Mouse (Mus musculus): ENCODE measurements around the gene Plekhh1.
"Not testable (repeated sequence)": the region's sequence is repeated elsewhere in the genome, so short reads cannot be mapped to it uniquely, and the experiment has no call there.

Plekhh1 gene

DNA sequence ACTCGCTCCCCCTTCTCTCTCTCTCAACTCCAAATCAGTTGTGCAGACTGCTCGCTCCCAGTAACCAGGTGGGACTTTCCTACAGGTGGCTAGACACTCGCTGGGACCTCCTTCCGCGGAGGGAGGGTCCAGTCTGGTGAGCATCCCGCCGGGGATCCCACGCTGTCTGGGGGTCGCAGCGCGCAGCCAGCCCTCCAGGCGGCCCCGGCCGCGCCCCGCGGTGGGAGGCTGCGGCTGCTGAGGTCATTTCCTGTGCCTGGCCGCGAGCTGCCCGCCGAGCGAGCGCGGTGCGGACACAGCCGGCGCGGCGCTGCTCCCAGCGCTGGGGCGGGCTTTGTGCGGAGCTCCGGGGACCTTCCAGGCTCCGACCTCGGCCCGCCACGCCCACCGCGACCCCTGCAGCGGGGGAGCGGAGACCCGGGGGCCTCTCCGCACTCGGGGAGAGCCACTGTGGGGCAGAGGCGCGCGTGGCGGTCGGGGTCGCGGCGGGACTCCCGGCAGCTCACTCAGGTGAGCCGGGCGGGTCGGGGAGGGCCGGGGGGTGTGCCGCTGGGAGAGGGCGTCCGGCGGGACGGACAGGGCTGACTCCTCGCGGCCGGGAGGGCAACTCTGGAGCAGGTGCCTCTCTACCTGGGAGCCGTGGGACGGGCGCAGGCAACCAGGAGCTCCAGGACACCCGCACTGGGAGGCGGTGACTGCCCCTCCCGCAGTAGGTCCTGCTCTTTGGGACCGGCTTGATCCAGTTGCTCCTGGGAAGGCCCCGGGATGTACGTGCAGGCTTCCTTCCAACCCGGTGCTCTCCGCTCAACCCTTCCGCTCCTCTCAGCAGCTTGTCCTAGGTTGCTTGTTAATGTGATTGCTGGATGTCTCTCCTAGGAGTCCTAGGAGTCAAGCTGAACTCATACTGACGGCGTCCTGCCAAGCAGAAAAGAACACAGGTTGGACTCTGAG, at the start of gene Plekhh1:
TSS of gene Plekhh1 (plus strand) at position 253 of the 951 bp plus-strand sequence.
- no peak for DNase-seq (ENCODE audit: low read depth)

DNA sequence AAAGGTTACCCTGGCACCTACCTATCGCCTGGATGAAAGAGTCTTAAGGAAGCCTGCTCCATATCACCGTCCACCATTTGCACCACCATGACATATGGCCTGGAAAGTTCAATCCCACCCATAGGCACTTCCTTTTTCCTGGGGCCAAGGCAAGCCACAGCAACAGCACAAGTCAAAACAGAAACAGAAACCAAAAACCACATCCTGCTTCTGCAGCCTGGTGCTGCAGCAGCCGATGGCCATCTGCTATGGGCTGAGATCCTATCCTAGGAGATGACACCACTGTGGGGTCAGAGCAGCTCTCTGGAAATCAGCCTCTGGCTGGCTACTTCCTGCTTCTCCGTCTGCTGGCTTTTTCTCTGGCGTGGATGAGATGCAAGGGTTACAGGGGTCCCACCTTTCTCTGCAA, 48.3 kb upstream of the Plekhh1 start:
- DNase-seq (ENCODE audit: low read depth): no peak

DNA sequence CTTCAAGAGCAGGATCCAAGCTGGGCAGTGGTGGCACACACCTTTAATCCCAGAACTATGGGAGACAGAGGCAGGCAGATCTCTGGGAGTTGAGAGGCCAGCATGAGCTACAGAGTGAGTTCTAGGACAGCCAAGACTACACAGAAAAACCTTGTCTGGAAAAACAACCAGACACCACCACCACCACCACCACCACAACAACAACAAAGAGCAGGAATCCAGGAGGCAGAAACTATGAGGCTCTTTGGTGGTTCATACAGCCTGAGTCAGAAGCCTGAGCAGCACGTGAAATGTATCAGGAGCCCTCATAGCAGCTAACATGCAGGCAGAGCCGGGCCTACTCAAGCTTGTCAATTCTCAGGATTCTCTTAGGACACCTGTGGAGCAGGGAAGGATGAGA, 47.8 kb upstream of the Plekhh1 start:
- no peak for DNase-seq (ENCODE audit: low read depth)

DNA sequence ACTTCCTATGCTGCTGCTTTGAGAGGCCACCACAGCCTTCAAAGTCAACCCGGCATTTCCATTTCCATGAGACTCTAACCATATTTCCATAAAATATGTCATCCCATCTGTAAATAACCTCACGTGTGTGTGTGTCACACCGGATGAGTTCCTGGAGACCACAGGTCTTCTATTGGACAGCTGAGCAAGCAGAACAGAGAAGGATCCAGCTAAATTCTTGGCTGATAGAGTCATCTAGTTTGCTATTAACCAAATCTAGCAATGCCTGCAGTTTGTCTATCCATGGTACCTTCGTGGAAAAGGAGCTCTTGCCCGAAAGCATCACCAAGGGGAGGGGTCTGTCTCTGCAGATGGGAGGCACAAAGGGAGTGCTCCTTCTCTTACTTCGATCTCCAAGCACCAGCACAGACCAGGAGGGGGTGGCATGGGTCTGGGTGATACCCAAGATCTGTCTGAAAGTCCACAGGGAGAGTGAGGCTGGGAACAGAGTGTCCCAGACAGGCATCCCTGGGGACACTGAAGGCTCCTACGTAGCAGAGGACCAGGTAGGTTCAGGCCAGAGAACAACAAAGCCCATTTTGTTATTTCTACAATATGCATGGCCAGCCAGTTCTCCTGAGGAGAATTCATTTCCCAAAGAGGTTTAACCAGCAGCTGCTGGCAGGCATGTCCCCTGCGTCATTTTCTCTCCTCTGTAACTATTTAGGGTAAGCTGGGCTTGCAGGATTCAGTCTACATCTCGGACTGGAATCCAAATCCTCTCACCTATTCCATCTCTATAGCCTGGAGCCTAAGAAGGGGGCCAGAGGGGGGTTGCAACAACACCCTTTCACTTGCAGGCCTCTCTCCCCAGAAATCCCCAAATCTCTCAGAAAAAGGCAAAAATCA, 46.8 kb upstream of the Plekhh1 start:
- no peak for DNase-seq (ENCODE audit: low read depth)

DNA sequence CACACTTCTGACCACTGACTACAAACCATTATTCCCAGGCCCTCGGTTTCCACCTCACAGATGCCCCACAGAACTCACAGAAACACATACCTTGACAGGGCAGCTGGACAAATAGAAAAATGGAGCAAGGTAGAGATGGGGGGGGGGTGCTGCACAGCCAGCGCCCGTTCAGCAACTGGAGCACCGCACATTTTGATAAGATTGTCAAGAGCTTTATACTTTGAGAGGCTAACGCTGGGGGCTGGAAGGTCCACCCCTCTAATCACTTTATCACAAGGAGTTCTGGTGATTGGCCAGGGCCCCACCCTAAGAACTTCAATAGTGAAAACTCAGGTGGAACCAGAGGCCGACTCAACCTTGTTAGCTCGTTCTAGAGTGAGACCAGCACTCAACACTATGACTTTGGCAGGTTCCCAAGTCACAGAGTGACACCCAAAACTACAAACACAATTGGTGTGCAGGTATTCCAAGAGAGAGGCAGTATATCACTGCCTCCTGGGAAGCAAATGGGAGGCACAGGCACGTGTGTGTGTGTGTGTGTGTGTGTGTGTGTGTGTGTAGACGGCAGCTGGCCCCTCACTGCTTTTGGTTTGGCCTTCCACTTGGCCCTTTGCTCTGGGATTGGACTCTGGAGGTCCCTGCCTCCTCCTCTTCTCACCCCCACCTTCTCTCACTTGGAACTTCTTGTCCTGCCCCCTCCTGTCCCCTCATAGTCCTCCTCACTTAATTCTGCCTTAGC, 45.5 kb upstream of the Plekhh1 start:
- DNase-seq (ENCODE audit: low read depth): no peak

DNA sequence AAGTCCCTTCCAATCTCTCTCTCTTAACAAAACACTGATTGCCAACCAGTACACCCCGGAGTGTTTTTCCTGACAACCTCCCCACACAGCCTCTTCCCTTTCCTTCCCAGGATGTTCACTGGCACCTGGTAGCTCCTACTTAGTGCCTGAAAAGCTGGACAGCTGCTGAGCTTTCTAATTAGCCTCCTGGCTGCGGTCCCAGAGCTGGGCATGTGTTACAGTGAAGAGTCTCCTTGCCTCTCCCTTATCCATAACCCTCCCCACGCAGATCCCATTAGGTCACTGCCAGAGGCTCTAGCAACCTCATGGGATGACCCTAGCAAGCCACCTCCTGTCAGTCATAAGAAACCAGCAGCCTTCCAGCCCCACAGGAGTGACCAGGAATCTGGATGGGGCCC, 44.9 kb upstream of the Plekhh1 start:
- DNase-seq (ENCODE audit: low read depth): no peak

DNA sequence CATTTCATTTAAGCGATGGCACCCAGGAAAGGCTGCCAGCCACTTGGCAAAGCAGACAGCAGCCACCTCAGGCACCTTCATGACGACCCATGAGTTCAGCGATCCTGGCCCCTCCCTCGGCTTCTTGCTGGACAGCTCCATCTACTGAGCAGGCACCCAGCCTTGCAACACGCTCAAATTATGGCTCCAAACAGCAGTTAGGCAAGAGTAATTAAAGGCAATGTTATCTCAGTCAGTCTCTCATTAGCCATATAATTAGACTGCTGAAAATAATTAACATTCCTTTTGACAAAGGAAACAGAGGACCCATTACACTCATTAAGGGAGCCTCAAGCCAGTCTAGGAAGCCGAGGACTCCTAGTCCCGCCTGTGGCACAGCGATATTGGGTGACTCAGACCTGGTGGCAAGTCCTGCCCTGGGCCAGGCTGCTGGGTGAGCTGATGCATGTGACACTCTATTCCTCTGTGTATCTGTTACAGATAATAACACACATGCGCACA, 41.3 kb upstream of the Plekhh1 start:
- no peak for DNase-seq (ENCODE audit: low read depth)

DNA sequence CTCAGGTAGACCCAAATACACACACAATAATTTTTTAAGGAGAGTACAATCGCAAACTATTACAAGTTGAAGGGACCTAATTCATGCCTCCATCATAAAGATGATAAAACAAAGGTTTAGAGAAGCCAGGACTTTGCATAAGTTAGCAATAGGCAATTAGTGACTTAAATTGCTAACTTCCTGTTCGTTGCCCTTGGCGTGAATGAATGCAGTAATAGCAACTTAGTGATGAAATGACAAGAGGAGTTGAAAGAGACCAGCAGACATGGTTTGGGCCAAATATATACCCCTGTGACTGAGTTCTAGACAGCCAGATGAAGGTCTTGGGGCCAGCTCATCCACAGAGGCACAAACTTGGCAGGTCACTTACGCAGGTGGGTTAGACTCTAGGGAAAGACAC, 32.7 kb upstream of the Plekhh1 start:
- DNase-seq (ENCODE audit: low read depth): no peak

DNA sequence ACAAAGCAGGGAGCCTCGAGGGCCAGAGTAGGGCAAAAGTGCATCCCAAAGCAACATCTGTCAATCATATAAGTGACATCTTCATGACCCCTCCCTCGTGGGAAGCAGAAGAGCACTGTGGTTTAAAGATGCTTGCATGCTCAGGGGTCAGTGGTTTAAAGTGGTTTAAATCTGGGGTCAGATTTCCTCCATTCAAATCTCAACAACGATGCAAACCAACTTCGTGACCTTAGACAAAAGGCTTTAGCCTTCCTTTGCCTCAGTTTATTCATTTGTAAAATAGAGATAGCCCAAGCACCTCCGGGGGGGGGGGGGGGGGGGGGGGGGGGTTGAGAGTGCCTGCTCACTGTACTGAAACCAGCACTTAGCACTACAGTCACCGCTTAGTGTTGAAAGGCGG, 32.3 kb upstream of the Plekhh1 start:
- no peak for DNase-seq (ENCODE audit: low read depth)

DNA sequence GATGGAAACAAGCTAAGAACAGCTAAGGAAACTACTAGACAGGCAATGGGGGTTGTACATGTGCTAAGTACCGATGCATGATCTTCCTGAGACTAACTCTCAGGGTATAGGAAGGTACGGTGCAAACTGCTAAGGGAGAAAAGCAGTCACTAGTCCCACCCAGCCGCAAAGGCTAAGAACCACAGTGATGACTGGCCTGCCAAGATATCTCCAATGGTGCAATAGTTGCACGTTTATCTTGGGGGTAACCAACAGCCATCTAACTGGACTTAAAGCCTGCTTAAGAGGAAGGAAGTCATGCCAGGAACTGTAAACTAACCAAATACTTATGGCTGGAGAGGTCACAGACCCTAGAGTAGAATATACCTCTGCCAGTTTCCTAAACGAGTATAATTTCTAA, 26.6 kb upstream of the Plekhh1 start:
- DNase-seq (ENCODE audit: low read depth): no peak

DNA sequence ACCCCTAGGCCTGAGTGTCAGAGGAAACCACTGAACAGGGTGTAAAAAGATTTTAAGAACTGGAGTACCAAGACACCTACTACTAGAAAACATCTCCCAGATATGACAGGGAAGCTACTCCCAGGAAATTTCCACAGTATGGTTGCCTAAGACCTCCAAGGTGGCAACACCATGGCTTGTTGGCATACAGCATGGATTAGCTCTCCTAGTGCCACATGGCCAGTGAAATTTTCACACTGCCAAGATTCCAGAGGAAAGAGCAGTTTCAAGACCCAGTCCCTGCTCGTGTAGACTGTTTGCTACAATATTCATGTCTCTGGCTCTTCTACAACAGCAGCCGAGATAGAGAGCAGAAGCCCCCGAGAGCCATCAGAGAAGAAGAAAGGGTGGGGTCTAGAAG, 26.0 kb upstream of the Plekhh1 start:
- no peak for DNase-seq (ENCODE audit: low read depth)

DNA sequence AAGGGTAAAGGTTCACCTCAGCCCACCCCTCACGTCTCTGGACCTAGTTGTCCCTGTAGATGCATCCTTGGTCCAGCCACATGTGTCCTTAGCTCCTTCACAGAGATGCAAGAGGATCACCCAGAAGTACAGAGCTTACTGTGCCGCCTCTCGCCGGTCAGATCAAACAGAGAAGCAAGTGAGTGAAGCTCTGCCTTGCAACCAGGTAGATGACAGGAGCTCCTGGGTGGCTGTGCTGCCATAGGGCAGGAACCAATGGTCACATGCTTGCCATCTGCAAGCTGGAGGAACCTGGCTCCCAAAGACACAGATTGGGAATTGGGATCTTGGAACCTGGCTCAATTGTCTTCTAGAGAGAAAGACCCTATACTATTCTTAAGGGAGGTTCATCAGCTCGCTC, 23.5 kb upstream of the Plekhh1 start:
- no peak for DNase-seq (ENCODE audit: low read depth)

DNA sequence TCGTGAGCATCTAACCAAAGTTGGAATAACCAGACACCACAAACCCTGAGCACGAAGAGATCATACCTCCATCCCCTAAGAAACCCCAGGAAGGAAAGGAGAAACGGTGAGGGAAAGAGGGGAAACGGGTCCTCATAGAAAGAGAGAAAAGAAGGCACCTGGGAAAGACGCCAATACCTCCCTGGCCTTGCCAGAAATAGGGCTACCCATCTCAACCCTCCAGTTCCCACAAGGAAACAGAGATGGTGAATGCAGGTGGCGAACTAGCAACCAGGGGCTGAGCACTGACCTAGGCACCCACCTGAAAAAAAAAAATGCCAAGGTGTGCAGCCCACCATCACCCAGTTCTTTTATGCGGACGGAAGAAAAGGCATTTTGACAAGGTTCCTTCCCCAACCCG, 22.9 kb upstream of the Plekhh1 start:
- DNase-seq (ENCODE audit: low read depth): no peak

DNA sequence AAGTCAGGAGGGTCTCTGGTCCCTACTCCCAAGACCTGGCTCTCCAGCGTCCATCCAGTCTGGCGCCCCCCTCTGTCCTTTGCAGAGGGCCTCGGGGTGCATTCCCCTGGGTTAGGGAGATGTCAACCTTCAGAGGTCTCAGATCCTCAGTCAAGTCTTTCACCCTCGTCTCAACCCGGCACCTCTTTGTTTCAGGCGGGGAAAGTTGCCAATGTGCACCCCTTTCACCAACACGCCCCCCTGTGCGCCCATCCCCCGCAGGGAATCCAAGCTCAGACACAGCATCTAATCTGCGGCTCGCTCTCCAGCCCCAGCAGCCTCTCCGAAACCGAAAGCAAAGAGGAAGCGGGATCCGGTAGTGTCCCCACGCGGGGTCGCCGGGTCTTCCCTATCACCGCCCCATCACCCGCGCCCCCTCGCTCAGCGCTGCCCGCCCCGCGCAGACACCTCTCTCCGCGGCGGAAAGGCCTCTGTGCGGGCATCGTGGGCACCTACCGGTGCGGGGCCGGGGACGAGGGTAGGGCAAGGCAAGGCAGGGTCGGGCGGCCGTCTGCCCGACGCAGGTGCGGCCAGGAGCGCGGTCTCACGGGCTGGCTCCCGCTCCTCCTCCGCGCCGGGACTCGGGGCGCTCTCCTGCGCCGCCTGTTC, 22.4 kb upstream of the Plekhh1 start:
- no peak for DNase-seq (ENCODE audit: low read depth)

DNA sequence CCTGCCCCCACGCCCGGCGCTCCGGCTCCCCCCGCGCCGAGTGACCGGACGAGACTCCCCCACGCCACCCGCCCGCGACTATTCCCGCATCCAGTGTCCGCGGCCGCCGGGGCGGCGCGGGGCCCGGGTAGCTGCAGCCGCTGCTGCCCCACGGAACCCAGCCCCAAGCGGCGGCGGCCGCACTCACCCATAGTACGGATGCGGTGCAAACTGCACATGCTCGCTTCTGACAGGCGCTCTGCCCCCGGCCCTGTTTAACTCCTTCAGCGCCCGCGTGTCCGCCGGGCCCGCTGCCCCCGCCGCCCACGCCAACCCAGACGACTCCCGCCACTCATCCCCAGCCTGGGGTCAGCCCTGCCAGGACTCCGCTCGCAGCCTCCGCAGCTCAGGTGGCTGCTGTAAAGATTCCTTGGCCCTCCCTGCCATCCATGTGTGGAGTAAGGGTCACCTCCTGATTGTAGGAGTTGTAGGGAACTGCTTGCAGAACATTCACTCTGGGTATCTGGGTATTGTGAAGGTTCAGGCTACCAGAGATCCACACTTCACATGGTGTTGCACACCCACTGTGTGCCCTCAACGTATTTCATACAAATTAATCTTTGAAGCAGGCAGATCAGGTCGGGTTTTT, 21.7 kb upstream of the Plekhh1 start, which contains the start of gene Tmem229b:
TSS of gene Tmem229b (minus strand) at position 502 of the 628 bp plus-strand sequence.
- no peak for DNase-seq (ENCODE audit: low read depth)

DNA sequence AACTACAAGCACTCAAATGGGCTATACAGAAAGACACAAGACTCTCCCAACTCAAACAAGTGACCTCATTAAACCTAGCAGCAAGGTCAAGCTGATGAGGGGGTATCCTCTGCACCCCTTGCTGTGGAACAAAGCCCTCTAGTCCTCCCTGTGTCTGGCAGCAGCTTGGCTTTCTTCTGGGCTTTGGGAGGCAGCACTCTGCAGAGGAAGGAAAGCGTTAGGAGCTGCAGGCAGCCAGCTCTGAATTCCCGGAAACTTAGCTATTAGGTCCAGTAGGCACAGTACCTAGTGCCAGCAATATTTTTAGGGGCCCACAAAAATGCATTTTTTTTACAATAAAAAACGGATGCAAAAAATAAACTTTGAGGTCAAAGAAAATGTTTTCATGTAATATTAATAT, 18.4 kb upstream of the Plekhh1 start:
- no peak for DNase-seq (ENCODE audit: low read depth)

DNA sequence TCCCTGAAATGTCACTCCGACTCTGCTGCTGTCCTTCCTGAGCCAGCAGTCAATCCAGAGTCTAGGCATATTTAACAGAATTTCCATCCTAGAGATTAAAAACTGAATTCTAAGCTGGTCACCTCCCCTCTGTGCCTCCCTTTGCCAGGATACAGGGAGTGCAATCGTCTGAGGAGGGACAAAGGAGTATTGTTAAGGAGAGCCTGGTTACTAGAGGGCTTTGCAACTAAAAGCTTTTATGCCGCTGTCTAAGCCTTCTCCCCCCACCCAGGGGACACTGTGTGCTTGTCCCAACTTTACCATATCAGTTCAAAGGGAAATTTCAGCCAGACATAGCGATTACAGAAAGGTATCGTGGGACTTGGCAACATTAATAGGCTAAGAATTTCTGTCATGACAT, 12.9 kb upstream of the Plekhh1 start:
- no peak for DNase-seq (ENCODE audit: low read depth)

DNA sequence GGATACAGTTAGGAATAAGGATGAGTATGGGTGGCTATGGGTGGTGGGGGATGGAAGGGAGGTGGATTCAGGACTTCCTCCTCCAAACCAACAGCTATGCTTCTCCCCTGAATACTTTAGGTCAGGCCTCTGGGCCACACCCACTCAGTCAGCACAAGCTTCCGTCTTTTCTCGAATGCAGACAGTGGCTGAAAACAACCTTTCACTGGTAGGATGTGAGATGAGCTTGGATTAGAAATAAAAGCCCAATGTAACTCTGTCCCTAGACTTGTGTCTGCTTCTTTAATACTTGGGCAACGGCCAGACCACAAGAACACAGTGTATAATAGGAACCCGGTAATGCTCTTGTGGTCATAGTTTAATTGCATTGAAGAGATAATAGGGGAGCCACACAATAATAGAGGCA, 11.0 kb upstream of the Plekhh1 start:
- no peak for DNase-seq (ENCODE audit: low read depth)

DNA sequence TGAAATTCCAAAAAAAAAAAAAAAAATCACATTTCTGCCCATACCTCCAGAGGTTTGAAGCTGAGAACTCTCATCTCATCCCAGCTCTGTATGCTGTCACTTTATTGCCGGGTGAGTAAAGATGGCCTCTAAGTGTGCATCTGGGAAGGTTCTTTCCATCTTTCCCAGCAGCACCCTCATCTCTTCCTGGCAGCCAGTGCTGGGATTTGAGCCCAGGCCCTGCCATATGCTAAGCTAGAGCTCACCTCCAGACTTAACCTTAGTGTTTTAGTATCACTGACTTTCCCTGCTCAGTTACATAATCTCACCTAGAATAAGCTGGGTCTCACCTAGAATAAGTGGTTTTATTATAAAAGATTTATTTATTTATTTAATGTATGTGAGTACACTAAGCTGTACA, 7.1 kb upstream of the Plekhh1 start:
- no peak for DNase-seq (ENCODE audit: low read depth)

DNA sequence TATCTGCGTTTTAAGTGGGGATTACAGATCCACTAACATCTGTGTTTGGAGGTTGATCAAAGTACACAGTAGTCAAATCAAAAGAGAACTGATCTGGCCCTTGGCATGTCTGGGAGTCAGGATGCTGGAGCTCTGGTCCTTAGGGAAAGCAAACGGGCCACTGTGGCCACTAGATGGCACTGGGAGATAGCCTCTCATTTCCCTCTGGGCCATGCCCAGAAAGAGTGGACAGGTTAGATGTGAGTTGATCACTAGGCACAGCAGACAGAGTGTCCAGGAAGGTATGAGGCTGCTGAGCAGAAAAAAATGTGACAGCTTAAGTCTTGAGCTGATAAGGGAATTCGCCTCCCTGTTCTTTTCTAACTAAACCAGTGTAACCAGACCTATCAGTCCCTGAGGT, 6.1 kb upstream of the Plekhh1 start:
- DNase-seq (ENCODE audit: low read depth): no peak

DNA sequence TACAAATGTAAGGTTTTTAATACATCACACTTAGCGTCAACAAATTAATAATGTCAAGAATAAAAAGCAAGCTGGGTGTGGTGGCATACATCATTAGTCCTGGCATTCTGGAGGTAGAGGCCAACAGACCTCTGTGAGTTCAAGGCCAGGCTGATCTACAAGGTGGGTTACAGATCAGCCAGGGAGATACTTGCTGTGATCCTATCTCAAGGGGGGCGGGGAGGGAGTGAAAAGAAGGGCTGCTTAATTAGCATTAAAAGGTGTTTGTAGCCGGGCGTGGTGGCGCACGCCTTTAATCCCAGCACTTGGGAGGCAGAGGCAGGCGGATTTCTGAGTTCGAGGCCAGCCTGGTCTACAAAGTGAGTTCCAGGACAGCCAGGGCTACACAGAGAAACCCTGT, 1.4 kb upstream of the Plekhh1 start:
- not testable (repeated sequence) for DNase-seq (ENCODE audit: low read depth)

Measured in c-Kit-positive CD71-positive TER-119-negative erythroid progenitor cells, embryonic 14.5 days (primary cell).